Mouse (Mus musculus): Measurements from ENCODE around the gene Ttk. TPM values are rescaled to one million over a fixed set of nuclear protein-coding genes. Genes with fewer than 3 reads are reported as not detected.

The Ttk gene
- 0.27 TPM for polyA plus RNA-seq (2015; fragmentation: Illumina TruSeq; extraction: RNeasy Lipid Tissue Mini Kit (QIAGEN cat#74804); ENCODE audit: low read depth, low replicate concordance)

DNA sequence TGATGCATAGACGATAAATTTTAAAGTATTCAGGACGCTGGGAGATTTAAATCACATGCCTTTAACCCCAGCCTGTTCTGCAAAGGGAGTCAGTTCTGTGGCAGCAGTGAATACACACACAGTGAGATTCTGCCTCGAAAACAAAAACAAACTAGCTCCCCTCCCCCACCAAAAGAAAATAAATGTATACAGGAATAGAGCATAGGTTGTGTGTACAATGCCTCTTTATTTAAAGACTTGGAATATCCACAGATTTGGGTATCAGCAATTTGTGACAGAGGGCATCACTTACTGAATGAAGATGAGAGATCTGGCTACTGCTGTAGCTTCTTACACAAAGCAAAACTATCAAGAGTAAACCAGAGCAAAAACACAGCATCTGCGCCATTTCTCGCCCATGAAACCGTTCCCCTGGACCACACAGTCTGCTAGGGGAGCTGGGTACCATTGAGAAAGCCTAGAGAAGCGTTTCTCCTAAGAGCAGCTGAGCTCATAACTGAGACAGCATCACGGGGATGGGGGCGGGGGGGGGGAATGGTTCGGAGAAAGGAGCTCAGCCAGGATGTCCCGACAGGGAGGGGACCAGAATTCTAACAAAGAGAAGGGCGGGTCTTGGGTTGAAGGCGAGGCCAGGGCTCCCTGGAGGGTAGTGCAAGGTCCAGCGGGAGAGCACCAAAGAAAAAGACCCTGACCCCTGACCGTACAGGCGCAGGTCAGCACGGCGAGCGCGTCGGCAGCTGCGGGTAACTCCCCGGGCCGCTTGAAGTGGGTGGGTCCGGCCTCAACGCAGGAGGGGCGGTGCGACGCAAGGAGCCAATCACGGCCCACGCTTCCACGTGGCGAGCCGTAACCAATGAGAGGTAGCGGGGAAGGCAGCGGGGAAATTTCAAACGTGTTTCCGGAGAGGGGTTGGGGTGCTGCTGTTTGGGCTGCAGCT lies at the start of gene Ttk:
TSS of gene Ttk (plus strand) at position 879 of the 937 bp plus-strand sequence.

GRCm38 (mm10) chr9:83805977-83806815 lies 28.3 kb upstream of the Ttk start, which contains the start of gene Elovl4:
TSS of gene Elovl4 (minus strand) at chr9:83806277.

Other genes starting within 250 kb of the Ttk start
- gene Elovl4, start 28.4 kb upstream of the Ttk start, polyA plus RNA-seq (2015; fragmentation: Illumina TruSeq; extraction: RNeasy Lipid Tissue Mini Kit (QIAGEN cat#74804); ENCODE audit: low read depth, low replicate concordance), result 49.6 TPM
- 54.6 TPM for gene Bckdhb, start 90.5 kb downstream of the Ttk start, polyA plus RNA-seq (2015; fragmentation: Illumina TruSeq; extraction: RNeasy Lipid Tissue Mini Kit (QIAGEN cat#74804); ENCODE audit: low read depth, low replicate concordance)

All from brain, adult 10 weeks (tissue).